Mouse (Mus musculus): ENCODE data around the gene Obscn. TPM values are rescaled to one million over a fixed set of nuclear protein-coding genes. Genes with fewer than 3 reads are reported as not detected.

The Obscn gene
- total and polyA plus RNA-seq, 3 experiments: 0.09 to 0.13 (median 0.13) TPM

DNA sequence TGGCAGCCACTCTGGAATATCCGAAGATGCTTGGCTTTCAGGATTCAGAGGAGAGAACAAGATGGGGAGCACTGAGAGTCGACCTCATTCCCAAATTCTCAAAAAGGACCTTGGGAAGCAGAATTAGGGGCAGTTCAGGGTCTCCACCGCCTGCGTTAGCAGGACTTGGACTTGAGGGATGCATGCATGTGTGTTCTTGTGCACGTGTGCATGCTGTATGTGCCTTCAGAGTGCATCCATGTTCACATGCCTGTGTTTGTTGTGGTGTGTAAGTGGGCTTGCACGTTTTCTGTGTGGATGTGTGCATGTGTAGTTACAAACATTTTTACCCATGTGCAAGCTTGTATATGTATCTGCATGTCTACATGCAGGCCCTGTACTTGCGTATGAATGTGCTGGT, 172.0 kb downstream of the Obscn start:
- H3K9ac ChIP-seq (ENCODE audit: insufficient read depth, low read depth): no peak overlapping the region
- H3K27ac ChIP-seq (ENCODE audit: insufficient read depth, low read depth): no peak overlapping the region
- H3K4me3 ChIP-seq (replicated peaks in 1 of 3; ENCODE audit: low read depth in 2 of 3, low read length in 2 of 3, poor library complexity in 1 of 3): no peak overlapping the region
- TF ChIP-seq SMC3 (IDR thresholded peaks at IDR 0.05; ENCODE audit: low read depth, low read length) (no peak), CHD1 (IDR thresholded peaks at IDR 0.05; ENCODE audit: low read depth, low read length) (no peak), POLR2A (IDR thresholded peaks at IDR 0.05; ENCODE audit: low read depth, low read length) (no peak), PAX5 (IDR thresholded peaks at IDR 0.05; ENCODE audit: low read length) (no peak), MEF2A (IDR thresholded peaks at IDR 0.05; ENCODE audit: borderline replicate concordance, low read depth, low read length) (no peak), MYC (IDR thresholded peaks at IDR 0.05; ENCODE audit: low read depth, low read length) (no peak), KAT2A (IDR thresholded peaks at IDR 0.05; ENCODE audit: insufficient replicate concordance, low read length) (no peak), POLR2AphosphoS2 (IDR thresholded peaks at IDR 0.05; ENCODE audit: low read depth, low read length) (no peak), CTCF (conservative IDR thresholded peaks at IDR 0.05 in 1 of 2, IDR thresholded peaks at IDR 0.05 in 1 of 2; ENCODE audit: low read depth in 2 of 2, low read length in 2 of 2) (no peak), RCOR1 (conservative IDR thresholded peaks at IDR 0.05; ENCODE audit: low read depth, low read length) (no peak), TBP (conservative IDR thresholded peaks at IDR 0.05; ENCODE audit: low read depth, low read length) (no peak), JUND (conservative IDR thresholded peaks at IDR 0.05; ENCODE audit: low read depth, low read length) (no peak), JUN (IDR thresholded peaks at IDR 0.05; ENCODE audit: insufficient read depth, low read depth, low read length) (no peak), ZKSCAN1 (IDR thresholded peaks at IDR 0.05; ENCODE audit: borderline replicate concordance, low read depth, low read length) (no peak), NRF1 (IDR thresholded peaks at IDR 0.05; ENCODE audit: low read depth, low read length) (no peak), ELF1 (IDR thresholded peaks at IDR 0.05; ENCODE audit: low read depth, low read length) (no peak), CHD2 (IDR thresholded peaks at IDR 0.05; ENCODE audit: low read length) (no peak), USF1 (IDR thresholded peaks at IDR 0.05; ENCODE audit: low read depth, low read length) (no peak), IRF4 (IDR thresholded peaks at IDR 0.05; ENCODE audit: low read depth, low read length) (no peak)
- H3K79me2 ChIP-seq (replicated peaks; ENCODE audit: control insufficient read depth, extremely low read depth, insufficient read depth, poor library complexity, severe bottlenecking): no peaks in the 10 kb centered on the region
- in situ Hi-C loops (cut with MboI; ENCODE audit: low pct_ligation_motif_present, low pct_unique_long_range_greater_than_20kb, low sequenced_read_pairs): no loop called here
- peaks cover 3 to 23% of the 10 kb centered on the region in 2 experiments for H3K4me1 ChIP-seq (ENCODE audit: control insufficient read depth in 1 of 2, insufficient read depth in 2 of 2)
- no peak overlapping the region for H3K4me2 ChIP-seq (ENCODE audit: insufficient read depth, low read depth, poor library complexity, severe bottlenecking)
- H3K36me3 ChIP-seq (replicated peaks in 1 of 2; ENCODE audit: control insufficient read depth in 1 of 2, insufficient read depth in 1 of 2, low read length in 1 of 2): peaks cover 12 to 37% of the 10 kb centered on the region in 2 experiments
- no peaks in the 10 kb centered on the region for H3K27me3 ChIP-seq (replicated peaks)
- DNase-seq (ENCODE audit: extremely low read depth): no peak
- H3K9me3 ChIP-seq (replicated peaks; ENCODE audit: low read length): peaks cover 7% of the 10 kb centered on the region
- dilution Hi-C loops (cut with MboI; ENCODE audit: extremely low pct_ligation_motif_present, extremely low pct_unique_long_range_greater_than_20kb, low sequenced_read_pairs): no loop called here

DNA sequence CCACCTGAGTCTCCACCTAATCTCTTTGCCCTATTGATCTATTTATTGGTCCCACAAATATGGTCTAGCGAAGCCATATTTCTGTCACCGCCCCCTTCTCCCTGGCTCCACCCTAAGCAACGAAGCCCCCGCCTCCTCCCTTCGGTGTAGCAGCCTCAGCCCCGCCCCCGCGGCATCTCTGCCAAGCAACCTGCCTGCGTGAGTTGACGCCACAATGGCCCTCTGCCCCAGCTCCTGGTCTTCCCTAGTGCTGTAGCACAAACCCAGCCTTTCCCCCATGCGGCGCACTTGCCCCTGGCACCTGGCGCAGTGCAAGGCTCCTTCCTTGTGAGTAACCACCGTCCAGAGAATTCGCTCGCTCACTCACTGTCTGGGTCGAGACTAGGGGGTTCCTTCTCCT, 172.7 kb downstream of the Obscn start:
- Histone ChIP-seq H3K4me1 (ENCODE audit: control insufficient read depth in 1 of 2, insufficient read depth in 2 of 2) (peaks cover 5 to 24% of the 10 kb centered on the region in 2 experiments), H3K9ac (ENCODE audit: insufficient read depth, low read depth) (no peak overlapping the region), H3K27me3 (replicated peaks) (no peaks in the 10 kb centered on the region), H3K4me2 (ENCODE audit: insufficient read depth, low read depth, poor library complexity, severe bottlenecking) (no peak overlapping the region), H3K79me2 (replicated peaks; ENCODE audit: control insufficient read depth, extremely low read depth, insufficient read depth, poor library complexity, severe bottlenecking) (no peaks in the 10 kb centered on the region), H3K27ac (ENCODE audit: insufficient read depth, low read depth) (no peak overlapping the region), H3K36me3 (replicated peaks in 1 of 2; ENCODE audit: control insufficient read depth in 1 of 2, insufficient read depth in 1 of 2, low read length in 1 of 2) (peaks cover 6 to 31% of the 10 kb centered on the region in 2 experiments), H3K9me3 (replicated peaks; ENCODE audit: low read length) (peaks cover 7% of the 10 kb centered on the region), H3K4me3 (replicated peaks in 1 of 3; ENCODE audit: low read depth in 2 of 3, low read length in 2 of 3, poor library complexity in 1 of 3) (no peak overlapping the region)
- TF ChIP-seq MEF2A (IDR thresholded peaks at IDR 0.05; ENCODE audit: borderline replicate concordance, low read depth, low read length) (no peak), POLR2A (IDR thresholded peaks at IDR 0.05; ENCODE audit: low read depth, low read length) (no peak), BHLHE40 (IDR thresholded peaks at IDR 0.05; ENCODE audit: low read depth, low read length) (no peak), RCOR1 (conservative IDR thresholded peaks at IDR 0.05; ENCODE audit: low read depth, low read length) (no peak), TBP (conservative IDR thresholded peaks at IDR 0.05; ENCODE audit: low read depth, low read length) (no peak), USF1 (IDR thresholded peaks at IDR 0.05; ENCODE audit: low read depth, low read length) (no peak), TCF12 (IDR thresholded peaks at IDR 0.05; ENCODE audit: low read depth, low read length) (no peak), SIN3A (IDR thresholded peaks at IDR 0.05; ENCODE audit: low read length) (no peak), ZMIZ1 (IDR thresholded peaks at IDR 0.05; ENCODE audit: low read depth, low read length) (no peak)
- no peak for DNase-seq (ENCODE audit: extremely low read depth)
- in situ Hi-C loops (cut with MboI; ENCODE audit: low pct_ligation_motif_present, low pct_unique_long_range_greater_than_20kb, low sequenced_read_pairs): no loop called here
- dilution Hi-C loops (cut with MboI; ENCODE audit: extremely low pct_ligation_motif_present, extremely low pct_unique_long_range_greater_than_20kb, low sequenced_read_pairs): no loop called here
